Mouse (Mus musculus) liver, adult 2 months (tissue): ENCODE results near the gene Ubtf.

Experiments used
- CTCF ChIP-seq: fragments of 200-500 bp; IDR thresholded peaks from 2 replicates; pipeline ENCODE4 v1.5.1; 2011; ENCODE audit warnings: low read depth, low read length, control low read depth
- POLR2A ChIP-seq: fragments of 200-500 bp; IDR thresholded peaks from 2 replicates; pipeline ENCODE4 v1.6.1; 2011; ENCODE audit warnings: low read length, control low read depth; ENCODE audit not compliant: insufficient read depth; ENCODE audit errors: extremely low read depth

GRCm38 (mm10) chr11:102304141-102304540, 15.4 kb downstream of the Ubtf start:
- TF ChIP-seq CTCF (no peak), POLR2A (no peak)
